Mouse (Mus musculus) thymus, adult 2 months (tissue): ENCODE results near the gene Cd276. TPM values are rescaled to one million over a fixed set of nuclear protein-coding genes. Genes with fewer than 3 reads are reported as not detected.

Experiments used
- DNase-seq: peaks from one replicate; pipeline ENCODE4 v3.0.0; 2021
- H3K27ac ChIP-seq: fragments of 200-500 bp; 2 replicates; pipeline ENCODE4 v1.5.1; 2012; ENCODE audit warnings: low read length, control low read depth; ENCODE audit not compliant: control insufficient read depth, insufficient read depth
- H3K27me3 ChIP-seq: fragments of 200-500 bp; 2 replicates; pipeline ENCODE4 v1.6.1; 2012; ENCODE audit warnings: mild to moderate bottlenecking, low read length, moderate library complexity, mixed read lengths; ENCODE audit not compliant: control insufficient read depth, insufficient read depth
- H3K36me3 ChIP-seq: fragments of 200-500 bp; 2 replicates; pipeline ENCODE4 v1.6.1; 2012; ENCODE audit warnings: mild to moderate bottlenecking, low read length, moderate library complexity; ENCODE audit not compliant: control insufficient read depth, insufficient read depth
- H3K4me1 ChIP-seq: fragments of 200-500 bp; replicated peaks from 2 replicates; pipeline ENCODE4 v1.6.1; 2012; ENCODE audit warnings: low read length; ENCODE audit not compliant: control insufficient read depth, insufficient read depth
- H3K4me3 ChIP-seq: fragments of 200-500 bp; 2 replicates; pipeline ENCODE4 v1.5.1; 2012; ENCODE audit warnings: mild to moderate bottlenecking, low read length, control low read depth, moderate library complexity; ENCODE audit not compliant: control insufficient read depth, insufficient read depth
- CTCF ChIP-seq: fragments of 200-500 bp; IDR thresholded peaks from 2 replicates; pipeline ENCODE4 v1.5.1; 2012; ENCODE audit warnings: mild to moderate bottlenecking, control low read depth, low read length, moderate library complexity, borderline replicate concordance; ENCODE audit not compliant: control insufficient read depth, poor library complexity, insufficient read depth; ENCODE audit errors: extremely low read depth
- POLR2A ChIP-seq: fragments of 200-500 bp; IDR thresholded peaks from 2 replicates; pipeline ENCODE4 v1.6.1; 2012; ENCODE audit warnings: mild to moderate bottlenecking, low read length, control low read depth, moderate library complexity; ENCODE audit not compliant: control insufficient read depth, poor library complexity, insufficient read depth; ENCODE audit errors: extremely low read depth
- WGBS: fragments of 180-500 bp; shearing (Covaris S2); methylation state at CpG from one replicate; pipeline ENCODE4 v1.1.7; 2018; 5-methylcytosine and 5-hydroxymethylcytosine counted together
- polyA plus RNA-seq: library from polyadenylated mRNA; depleted of rRNA; stranded (reverse); fragments of >200 nt; gene quantifications from 2 replicates; pipeline ENCODE4 v1.2.3, GENCODE M21; 2012

The Cd276 gene
- polyA plus RNA-seq, 1 experiment: 2.5 TPM

DNA sequence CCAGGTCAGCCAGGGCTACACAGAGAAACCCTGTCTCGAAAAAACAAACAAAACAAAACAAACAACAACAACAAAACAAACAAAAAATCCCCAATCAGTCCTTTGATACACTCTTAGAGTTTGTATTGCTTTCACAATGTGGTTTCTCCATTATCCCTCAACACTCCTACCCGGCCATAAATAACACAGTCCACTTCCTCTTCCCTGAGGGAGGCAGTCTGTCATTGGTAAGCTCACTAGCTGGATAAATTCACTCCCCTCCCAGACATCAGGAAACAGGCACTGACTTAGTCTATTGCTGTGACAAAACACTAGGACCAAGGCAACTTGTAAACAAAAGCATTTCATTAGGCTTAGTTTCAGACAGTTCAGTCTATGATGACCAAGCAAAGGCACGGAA is 5.0 kb upstream of the Cd276 start:
- Histone ChIP-seq H3K36me3 (no peaks in the 10 kb centered on the region), H3K27ac (no peak overlapping the region), H3K4me1 (peaks cover under 1% of the 10 kb centered on the region; the same call in 1 of the 2 replicates), H3K27me3 (peaks cover 3% of the 10 kb centered on the region), H3K4me3 (no peak overlapping the region)
- TF ChIP-seq POLR2A (no peak), CTCF (no peak)
- WGBS: 23% methylated on average over 3 of the region's 3 CpGs
- no peak for DNase-seq

DNA sequence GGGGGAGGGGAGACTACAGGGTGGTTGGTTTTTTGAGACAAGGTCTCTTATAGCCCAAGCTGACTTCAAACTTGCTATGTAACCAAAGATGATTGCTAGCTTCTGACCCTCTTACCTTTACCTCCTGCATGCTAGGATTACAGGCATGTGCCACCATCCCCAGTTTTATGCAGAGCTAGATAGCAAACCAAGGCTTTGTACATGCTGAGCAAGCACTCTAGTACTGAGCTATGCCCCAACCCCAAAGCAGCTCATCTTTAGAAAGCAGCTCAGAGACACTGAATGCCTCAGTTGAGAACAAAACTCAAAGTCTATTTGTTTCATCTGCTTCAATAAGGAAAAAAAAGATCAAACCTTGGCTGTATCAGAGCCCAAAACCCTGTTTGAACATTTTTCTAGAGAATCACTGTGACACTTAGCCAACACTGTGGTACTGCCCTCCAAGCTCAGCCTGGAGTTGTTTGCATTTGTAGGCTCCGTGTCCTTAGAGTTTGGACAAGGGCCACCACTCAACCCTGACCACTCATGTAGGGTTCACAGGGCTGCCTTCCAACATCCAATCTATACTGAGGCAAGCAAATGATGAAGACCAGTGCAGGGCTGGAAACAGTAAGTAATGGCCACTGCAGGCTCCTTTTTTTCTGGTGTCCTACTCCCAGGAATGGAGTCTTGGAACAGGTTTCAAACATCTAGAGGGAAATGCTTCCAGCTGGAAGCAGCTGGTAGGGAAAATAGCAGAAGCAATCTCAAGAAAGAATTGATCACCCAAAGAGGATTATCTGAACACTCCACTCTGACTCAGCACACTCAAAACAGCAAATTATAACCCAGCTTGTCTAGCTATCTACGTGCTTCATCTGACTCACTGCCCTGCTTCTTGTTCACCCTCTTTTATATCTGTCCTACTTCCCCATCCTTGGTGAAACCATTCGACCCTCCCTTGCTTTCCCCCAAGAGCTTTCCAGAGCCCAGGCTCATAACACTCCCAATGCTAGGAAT is 2.5 kb upstream of the Cd276 start:
- Histone ChIP-seq H3K27me3 (peaks cover 17% of the 10 kb centered on the region), H3K36me3 (no peaks in the 10 kb centered on the region), H3K27ac (no peak overlapping the region), H3K4me1 (peaks cover 10% of the 10 kb centered on the region), H3K4me3 (no peak overlapping the region)
- no peak for DNase-seq
- TF ChIP-seq POLR2A (no peak), CTCF (no peak)
- 40% methylated on average over 3 of the region's 3 CpGs for WGBS

DNA sequence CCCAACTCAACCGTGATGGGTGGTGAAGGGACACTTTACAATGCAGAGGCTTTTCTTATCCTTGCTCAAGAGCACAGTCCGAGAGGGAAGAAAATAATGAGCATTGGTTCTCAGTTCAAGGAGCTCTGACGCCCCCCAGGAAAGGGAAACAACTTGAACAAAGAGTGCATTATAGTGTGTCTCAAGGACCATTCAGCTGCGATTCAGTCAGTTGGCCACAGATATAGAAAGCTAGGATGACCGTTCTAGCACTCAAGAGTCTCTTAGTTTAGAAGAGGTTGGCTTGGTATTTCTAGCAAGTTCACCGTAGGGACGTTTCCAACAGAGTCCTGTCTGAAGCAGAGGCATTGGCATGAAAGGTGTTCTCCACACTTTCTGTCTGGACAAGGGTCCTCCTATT is 1.4 kb upstream of the Cd276 start:
- Histone ChIP-seq H3K27ac (no peak overlapping the region), H3K4me1 (peaks cover 10% of the 10 kb centered on the region), H3K27me3 (peaks cover 17% of the 10 kb centered on the region), H3K36me3 (no peaks in the 10 kb centered on the region), H3K4me3 (no peak overlapping the region)
- no peak for DNase-seq
- 83% methylated on average over 7 of the region's 7 CpGs for WGBS
- TF ChIP-seq POLR2A (no peak), CTCF (no peak)

DNA sequence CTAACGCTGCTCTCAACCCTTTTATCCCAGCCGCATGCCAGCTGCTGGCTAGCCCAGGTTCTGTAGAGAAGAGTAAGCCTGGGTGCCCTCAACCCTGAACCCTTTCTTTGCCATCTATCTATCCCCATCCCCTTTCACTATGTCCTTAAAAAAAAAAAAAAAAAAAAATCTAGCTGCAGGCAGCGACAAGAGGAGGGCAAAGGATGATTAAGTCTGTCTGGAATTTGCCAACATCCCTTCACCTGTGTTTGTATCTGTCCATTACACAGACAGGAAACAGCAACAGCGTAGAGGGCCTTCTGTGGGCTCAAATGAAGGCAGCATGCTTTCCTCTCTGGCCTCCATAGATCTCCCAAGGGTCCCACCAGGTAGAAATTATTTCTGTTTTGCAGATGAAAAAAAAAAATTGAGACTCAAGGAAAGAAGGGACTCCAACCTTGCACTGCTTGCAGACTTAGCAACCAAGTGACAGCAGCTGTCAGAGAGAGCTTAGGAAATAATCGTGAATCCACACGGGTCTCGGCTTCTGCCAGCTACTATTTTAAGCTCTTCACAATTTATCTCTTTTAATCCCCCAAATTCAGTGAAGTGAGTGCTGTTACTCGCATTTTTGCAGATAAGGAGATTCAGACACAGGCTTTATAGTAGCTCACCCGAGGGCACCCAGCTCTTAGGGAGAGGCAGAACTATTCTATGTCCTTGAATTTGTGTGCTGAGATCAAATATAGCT is 613 bp upstream of the Cd276 start:
- no peaks in the 10 kb centered on the region for H3K36me3 ChIP-seq
- DNase-seq: no peak
- H3K4me3 ChIP-seq: no peak overlapping the region
- WGBS: 31% methylated on average over 9 of the region's 9 CpGs
- no peak for TF ChIP-seq POLR2A
- TF ChIP-seq CTCF: no peak
- H3K4me1 ChIP-seq: peaks cover 10% of the 10 kb centered on the region
- no peak overlapping the region for H3K27ac ChIP-seq
- peaks cover 17% of the 10 kb centered on the region for H3K27me3 ChIP-seq

DNA sequence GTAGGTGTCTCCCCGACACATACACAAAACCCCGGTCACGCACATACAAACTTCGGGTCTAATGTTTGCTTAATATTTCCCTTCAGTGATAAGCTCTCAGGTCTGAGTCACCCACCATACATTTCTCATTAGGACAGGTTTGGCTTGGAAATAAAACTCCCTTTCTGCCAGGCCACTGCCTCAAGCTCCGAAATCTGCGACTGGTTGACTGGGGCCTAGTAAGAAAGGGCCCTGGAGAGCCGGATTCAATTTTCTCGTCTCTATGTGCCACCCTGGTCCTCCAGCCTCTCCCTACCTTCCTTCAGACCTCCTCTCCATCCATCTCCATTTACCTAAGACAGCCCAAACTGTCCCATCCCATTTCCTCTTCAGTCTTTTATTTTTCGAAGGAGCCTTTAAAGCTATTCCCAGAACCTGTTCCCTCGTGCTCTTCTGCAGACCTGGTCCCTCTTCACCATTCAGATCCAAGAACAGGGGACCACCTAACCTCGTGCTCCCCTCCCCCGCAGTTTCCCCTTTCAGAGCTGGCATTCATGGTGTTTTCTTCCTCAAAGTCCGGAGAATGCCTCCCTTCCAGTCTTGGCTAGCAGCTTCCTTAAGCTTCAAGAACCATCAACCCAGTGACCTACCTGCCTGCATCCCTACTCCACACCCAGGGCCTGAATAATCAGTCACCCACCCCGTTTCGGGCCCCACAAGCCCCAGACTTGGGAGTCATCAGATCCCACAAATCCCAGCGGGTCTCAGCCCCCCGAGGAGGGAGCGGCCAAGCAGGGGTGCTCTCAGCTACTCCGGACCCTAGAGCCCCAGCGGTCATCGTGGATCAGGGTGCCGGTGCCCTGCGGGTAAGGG is 955 bp downstream of the Cd276 start:
- H3K36me3 ChIP-seq: no peaks in the 10 kb centered on the region
- peak overlapping the region; percentile 34 for H3K4me3 ChIP-seq
- DNase-seq: no peak
- H3K27me3 ChIP-seq: peaks cover 17% of the 10 kb centered on the region
- no peak overlapping the region for H3K27ac ChIP-seq
- TF ChIP-seq CTCF: no peak
- peaks cover 10% of the 10 kb centered on the region for H3K4me1 ChIP-seq
- 36% methylated on average over 23 of the region's 23 CpGs for WGBS

DNA sequence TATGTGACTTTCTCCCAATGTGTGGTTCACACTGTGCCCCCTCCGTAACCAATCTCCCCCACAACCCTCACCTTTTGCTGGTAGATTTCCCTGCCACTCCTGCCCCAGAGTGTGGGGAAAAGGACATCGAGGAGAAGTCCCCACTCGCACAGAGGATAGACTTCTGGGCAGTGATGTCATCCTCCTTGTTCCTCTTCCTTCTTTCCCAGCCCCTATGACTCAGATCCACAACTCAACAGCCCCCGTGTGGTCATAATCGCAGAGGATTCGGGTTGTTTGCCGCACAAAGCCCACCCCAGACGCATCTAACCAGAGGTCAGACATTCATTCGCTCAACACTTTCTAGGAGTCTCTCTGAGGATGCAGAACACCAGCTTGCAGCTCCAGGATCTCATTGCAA is 3.2 kb downstream of the Cd276 start:
- H3K4me1 ChIP-seq: peaks cover 10% of the 10 kb centered on the region
- peaks cover 17% of the 10 kb centered on the region for H3K27me3 ChIP-seq
- TF ChIP-seq POLR2A: no peak
- no peak for TF ChIP-seq CTCF
- no peak for DNase-seq
- no peaks in the 10 kb centered on the region for H3K36me3 ChIP-seq
- no peak overlapping the region for H3K27ac ChIP-seq
- 63% methylated on average over 9 of the region's 9 CpGs for WGBS
- no peak overlapping the region for H3K4me3 ChIP-seq
